Mouse (Mus musculus) lung, postnatal 4 days (tissue): ENCODE data around the gene Rtf1.

Experiments
- DNase-seq, 2 experiments: peaks; one replicate each; pipeline ENCODE4 v3.0.0; 2021

Gene Rtf1

DNA sequence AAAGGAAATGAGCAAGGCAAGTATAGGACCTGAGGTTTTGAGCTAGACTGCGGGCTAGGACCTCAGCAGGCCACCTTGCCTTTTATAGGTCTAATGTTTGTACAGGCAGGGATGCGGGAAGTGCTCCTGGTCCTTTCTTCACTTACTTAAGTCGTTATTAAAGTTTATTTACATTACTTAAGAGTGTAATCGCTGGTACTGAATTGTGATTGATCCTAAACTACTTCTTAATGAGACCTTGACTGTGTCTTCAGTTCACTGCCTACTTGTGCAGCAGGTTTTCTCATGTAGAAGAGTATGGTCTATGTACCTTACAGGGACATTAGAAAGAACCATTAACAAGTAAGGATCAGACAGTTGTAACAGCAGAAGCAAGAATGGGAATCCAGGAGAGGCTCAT is 55.9 kb downstream of the Rtf1 start:
- no peak for DNase-seq

DNA sequence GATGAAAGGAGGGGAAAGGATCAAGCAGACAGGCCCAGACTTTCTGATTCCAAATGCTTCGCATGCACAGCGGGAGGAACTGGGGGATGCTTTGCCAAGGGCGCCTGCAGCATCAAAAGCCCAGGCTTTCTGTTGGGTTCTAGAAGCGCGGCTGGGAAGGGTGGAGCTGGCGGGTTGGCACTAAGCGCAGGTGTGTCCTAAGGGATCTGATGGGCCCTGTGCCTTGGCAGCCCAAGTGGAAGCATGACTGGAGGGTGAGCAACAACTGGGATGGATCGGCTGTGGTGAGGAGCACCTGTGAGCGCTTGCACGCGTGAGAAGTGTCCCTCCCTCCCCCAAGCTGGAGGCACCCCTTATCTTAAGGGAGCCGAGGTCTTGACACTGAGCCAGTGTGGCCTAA is 62.3 kb downstream of the Rtf1 start:
- DNase-seq: no peak

DNA sequence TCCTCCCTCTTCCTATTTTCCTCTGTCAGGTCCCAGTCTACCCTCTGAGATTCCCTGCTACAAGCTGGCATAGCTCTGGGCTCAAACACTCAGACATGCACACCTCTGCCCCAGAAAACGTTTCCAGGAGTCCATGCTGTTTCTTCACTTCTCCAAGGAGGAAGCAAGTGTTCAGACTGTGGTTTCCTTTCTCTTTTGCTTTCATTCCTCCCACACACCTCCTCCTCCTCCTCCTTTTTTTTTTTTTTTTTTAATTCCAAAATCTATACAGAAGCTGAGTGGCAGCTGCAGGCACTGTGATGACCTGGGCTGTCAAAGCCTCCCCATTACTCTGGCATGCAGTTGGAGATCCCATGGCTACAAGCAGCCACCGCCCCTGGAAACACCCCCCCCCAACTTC is 65.7 kb downstream of the Rtf1 start:
- DNase-seq: no peak

DNA sequence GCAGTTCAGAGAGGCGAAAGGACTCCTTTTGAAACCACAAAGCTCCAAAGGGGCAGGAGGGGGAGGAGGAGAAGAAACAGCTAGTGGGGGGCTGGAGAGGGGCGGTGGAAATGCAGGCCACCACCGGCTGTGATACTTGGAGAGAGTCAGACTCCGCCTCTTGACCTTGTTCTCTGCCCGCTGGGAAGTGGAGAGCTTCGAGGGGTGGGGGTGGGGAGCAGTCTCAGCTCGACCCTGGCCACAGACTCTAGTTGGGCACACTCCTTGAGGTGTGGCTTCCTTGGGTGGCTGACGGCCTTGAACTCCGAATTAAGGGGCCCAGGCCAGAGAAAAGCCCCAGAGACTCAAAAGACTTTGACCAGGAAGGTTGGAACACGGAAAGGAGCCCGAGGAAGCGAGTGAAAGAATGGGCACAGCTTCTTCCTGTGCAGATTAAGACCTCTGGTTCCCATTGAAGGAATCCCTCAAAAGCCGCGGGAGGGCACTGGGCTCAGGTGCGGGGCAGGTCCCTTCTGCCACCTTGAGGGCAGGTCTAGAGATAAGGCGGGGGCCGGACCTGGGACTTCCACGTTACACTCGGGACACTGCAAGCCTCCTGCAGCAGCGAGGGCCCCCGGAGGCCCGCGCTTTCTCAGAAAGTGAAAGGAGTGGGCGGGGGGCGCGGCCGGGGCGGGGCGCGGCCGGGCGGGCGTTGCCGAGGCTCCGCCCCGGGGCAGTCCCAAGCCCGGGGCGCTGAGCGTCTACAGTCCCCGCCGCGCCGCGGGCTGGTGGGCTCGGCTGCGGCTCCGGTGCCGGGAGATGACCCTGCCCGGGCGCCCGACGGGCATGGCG is 66.9 kb downstream of the Rtf1 start, which contains the start of gene Itpka:
TSS of gene Itpka (plus strand) at position 757 of the 831 bp plus-strand sequence.
- DNase-seq: peak; percentile 71 to 75

DNA sequence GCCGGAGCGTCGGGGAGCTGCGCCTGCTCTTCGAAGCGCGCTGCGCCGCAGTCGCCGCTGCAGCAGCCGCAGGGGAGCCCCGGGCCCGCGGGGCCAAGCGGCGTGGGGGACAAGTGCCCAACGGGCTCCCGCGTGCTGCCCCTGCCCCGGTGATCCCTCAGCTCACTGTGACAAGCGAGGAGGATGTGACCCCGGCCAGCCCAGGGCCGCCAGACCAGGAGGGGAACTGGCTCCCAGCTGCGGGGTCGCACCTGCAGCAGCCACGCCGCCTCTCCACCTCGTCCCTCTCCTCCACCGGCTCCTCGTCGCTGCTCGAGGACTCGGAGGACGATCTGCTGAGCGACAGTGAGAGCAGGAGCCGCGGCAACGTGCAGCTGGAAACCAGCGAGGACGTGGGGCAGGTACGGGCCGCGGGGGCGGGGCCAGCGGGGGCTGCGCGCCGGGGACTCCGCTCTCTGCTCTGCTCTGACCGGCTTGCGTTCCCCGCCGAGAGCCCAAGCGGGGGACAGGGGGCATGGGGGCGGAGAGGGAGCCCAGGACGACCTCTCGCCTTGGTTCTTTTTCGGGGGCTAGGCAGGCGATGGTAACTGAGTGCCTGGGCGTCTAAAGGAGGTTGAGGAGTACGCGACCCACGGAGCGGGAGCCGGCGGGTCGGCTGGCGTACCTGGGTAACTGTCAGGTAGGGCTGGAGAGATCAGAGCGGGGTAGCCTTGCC is 67.8 kb downstream of the Rtf1 start:
- peak; percentile 43 to 52 for DNase-seq

DNA sequence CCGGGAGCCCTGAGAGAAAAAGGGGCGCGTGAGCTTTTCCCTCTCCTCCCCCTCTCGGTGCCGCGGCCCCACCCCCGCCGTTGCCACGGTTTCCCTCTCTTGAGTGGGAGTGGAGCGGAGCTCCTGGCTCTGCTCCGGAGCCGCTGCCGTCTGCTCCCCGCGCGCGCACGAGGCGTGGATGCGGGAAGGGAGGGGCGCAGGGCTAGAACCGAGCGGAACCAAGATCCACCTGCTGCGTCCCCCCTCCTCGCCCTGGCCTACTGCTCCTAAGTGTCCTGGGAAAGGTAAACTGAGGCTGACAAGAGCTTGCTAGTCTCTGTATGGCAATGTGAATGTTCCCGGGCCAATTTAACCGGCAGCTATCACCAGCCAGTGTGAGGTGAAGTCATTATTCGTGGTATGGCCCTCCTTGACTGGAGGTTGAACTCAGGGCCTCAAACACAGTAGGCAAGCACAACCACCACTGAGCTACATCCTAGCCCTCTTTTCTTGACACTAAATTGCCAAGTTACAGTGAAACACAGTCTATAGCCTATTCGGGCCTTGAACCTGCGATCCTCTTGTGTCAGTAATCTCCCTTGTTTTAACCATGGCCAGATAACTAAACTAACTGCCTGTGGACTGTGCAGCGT is 68.4 kb downstream of the Rtf1 start:
- no peak for DNase-seq

DNA sequence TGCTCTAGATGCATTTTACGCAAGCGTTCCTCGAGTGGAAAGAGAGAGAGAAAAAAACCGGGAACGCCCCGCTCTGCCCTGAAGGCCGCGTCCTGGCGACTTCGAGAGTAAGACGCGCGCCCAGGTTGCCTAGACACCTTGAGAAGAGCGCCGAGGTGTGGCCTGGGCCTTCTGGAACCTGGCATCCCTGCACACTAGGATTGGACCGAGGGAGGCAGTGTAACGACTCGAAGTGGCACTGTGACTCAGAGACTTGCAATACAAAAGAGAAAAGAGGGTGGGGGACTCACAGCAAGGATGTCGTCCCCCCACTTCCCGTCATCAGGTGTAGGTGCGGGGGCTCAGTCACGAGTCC is 68.9 kb downstream of the Rtf1 start:
- DNase-seq: peak; percentile 34 to 53

DNA sequence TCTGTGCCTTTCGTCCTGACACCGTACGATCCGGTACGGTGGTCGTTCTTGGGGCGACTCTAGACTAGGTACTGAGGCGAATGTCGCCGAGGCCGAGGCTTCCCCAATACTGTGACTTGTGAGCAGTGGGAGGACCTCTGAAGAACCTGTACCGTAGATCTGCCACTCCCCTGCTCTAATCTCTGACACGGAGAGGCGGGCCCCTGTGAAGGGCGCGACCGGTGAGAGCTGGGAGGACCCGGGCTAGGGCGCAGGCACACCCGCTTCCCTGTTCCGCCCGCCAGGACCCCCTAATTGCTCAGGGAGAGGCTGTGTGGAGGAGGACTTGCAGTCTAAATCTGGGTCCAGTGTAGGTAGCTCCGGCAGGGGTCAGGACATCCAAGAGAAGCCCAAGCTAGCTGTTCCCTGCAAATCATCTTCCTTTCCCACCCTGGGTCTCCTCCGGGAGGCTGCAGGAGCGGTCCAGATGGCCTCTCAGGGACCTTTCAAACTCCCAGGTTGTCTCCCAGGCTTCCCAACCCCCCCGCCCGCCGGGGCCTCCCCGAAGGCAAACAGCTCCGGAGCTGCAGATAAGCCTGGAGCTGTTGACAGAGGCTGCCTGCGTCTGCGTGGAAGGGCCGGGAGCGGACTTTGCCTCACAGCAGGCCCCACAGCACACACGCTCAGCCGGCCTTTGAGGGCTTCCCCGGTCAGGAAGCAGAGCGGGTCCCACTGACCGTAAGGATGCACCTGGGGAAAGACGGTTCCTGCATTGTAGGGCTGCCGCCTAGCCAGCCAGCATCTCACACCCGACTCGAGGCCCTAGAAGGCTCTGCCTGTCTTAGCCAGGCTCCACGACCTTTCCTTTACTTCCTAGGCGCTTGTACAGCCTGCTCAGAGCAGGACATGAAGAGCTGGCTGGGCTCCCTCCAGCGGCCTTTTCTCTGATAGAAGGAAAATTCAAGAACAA is 69.6 kb downstream of the Rtf1 start:
- peak; percentile 35 to 50 for DNase-seq

DNA sequence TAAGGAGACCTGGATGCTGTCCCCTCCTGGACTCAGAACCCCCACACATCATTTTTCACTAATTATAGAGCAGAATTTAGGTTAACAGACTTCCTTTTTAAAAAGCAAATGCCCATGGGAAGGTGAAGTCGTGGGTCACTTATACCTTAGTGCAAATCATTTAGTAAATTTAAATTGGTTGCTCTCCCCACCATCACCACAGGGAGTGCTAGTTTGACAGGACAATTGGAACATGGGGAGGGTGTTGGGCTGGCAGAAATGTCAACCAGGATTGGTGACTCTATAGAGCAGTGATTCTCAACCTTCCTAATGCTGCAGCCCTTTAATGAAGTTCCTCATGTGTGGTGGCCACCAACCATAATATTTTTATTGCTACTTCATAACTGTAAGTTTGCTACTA is 70.4 kb downstream of the Rtf1 start:
- DNase-seq: peak in 1 of 2 experiments; percentile 34

DNA sequence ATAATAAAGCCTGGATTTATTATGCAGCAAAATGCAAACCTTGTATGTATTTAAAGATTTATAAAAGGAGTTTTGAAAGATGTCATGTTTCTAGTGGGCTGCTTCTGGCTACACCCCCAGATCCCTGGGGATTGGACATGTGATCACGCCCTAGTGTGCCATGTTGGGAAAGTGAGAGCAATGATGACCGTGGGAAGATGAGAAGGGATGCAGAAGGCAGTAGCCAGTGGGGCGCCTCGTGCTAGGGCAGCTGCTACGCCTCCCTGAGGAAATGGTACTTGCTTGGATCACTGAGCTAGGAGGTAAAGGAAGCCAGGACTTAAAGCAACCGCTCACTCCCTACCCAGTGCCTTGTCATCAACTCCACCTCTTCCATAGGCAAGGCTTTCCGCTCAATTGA is 72.7 kb downstream of the Rtf1 start:
- DNase-seq: no peak

DNA sequence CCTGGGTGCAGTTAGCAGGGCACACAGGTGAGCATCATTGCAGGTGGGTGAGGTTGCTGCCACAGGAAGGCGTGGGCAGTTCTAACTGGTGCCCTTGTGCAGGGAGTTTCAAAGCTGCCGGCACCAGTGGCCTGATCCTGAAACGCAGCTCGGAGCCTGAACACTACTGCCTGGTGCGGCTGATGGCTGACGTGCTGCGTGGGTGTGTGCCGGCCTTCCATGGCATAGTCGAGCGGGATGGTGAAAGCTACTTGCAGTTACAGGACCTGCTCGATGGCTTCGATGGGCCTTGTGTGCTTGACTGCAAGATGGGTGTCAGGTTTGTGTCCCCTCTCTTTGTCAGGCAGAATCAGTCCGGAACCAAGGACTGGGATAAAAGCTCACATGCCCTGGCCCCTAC is 74.4 kb downstream of the Rtf1 start:
- no peak for DNase-seq

DNA sequence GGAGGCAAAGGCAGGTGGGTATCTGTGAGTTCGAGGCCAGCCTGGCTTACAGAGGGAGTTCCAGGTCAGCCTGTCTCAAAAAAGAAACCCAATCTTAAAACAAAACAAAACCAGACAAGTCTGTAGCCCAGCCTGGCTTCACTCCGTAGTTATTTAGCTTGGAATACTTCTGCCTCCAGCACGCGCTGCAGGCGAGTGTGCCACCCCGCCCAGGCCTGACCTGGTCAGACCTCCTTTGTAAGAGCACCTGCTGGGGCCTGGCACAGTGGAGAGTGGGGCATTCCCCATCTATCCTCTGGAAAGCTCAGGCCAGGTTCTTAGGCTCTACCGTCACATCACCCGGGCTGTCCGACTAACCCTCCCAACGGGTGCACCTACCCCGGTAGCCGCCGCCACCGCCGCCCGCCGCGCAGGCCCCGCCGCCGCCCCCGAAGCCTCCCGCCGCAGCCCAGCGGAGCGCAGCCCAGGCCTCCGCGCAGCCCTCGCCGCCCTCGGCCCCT is 82.8 kb downstream of the Rtf1 start:
- no peak for DNase-seq

DNA sequence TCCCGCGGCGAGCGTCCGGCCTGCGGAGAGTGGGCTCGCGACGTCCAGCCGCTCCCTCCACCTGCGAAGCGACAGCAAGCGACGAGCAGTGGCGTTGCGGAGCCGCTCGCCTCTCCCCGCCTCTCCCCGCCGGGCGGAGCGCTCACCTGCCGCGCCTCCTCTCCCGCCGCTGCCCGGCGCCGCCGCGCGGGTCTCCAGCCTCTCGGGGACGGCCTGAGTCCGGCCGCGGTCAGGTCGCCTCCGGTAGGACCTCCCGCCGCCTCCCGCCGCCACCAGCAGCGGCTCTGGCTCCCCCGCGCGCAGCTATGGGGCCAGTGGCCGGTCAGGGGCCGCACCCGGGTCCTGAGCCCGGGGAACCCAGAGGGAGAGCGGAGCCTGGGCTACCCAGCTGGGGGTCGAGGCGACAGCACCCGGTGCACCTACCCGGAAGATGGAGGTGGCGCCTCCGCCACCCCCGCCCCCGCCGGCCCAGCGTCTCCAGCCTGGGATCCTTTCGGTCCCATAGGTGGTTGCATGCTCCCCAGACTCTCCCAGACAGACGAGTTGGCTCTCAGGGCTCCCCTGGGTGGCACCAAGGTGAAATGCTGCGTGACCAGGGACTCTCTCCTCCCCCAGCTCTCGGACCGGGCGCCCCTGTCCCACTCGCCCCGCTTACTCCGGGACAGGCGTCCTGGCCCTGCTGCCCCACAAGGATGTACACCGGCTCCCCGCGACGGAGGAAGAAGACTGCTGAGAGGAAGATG is 83.4 kb downstream of the Rtf1 start:
- DNase-seq: peak; percentile 46 to 54

DNA sequence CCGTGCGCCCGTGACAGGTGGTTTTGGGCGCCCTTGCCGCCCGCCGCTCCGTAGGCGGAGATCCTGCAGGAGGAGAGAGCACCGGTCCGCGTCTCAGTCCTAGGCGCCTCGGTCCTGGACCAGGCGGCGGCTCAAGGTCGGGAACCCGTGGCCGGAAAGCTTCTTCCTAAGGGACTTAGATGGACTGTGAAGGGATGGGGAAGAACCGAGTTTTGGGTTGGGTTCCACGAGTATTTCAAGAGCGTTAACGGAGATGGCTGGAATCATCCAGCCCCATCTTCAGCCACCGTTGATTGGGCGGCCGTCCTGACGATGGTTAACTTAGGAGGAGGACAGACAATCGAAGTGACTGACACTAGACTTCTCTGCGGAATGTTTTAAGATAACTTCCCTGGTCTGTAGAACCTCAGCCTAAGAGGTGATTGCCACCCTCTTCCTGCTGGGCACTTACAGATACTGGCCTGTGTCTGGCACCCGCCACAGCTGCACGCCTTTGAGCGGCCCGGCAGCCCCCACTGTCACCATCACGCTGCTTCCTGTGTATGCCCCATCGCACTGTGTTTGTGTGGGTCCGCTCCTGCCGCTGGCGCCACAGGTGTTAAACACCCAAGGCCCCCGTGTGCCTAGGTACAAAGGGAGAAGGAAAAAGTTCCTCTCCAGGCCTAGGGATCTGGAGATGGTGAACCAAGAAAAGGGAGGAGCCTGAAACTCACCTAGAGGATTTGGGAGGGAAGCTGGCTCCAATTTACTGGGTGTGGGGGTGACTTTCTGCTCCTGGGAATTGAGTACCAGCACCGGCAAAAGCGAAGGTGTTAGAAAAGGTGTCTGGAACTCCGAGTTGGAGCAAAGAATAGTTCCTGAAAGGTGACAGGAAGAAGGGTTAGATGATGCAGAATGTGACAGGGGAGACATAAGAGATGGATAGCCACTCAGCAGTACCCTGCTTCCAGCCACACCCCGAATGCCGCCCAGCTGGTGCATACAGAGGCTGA is 84.3 kb downstream of the Rtf1 start:
- no peak for DNase-seq

DNA sequence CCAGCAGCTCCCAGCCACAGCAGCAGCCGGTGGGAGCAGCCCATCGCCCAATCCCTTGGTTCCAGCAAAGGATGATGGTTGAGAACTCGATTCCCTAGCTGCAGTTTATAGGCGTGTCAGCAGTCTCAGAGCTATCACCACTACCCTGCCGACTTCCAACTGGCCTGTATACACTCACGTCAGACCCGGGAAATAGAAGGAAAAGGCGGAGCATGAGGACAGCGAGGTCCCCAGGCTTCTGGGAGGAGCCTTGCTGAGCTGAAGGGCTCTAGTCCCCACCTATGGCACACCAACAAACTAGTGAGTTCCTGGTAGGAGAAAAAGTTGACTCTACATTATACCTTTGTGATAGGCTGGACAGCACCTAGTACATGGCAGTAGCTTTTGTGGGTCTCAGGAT is 85.4 kb downstream of the Rtf1 start, which contains the start of gene Ltk:
TSS of gene Ltk (minus strand) at position 181 of the 400 bp plus-strand sequence.
- no peak for DNase-seq

DNA sequence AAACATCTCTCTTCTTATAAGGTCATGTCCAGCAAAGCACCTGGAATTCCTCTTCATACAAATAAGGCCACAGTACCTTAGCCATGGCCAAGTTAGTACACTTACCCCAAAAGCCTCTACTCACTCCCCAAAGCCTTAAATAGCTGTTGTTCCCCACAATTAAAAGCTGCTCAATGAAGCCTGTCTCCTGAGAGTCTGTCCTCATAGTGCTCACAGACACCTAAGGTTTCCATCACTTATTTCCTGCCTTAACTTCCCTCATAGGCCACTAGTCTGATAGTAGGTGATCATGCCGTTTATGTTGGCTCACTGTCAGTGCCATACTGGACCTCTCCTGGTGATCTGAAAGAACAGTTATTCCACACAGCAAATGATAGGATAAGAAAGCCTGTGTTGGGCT is 87.4 kb downstream of the Rtf1 start:
- no peak for DNase-seq

DNA sequence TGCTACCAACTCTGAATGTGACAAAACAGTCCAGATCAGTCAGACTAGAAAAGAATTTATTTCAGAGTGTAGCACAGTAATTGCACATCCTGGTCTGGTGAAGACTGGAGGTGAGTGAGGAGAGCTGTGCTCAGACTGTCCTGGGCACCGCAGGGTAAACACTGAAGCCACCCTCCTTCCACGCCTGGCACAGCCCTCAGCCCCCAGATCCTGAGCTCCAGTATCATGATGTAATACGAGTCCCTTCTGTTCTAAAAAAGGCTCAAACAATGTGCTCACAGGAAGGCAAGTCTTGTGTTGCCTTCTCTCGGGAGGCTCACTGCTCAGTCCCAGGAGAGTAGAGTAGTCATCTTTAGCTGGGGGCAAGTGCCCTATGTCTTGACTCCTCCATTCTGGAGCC is 89.1 kb downstream of the Rtf1 start:
- no peak for DNase-seq

DNA sequence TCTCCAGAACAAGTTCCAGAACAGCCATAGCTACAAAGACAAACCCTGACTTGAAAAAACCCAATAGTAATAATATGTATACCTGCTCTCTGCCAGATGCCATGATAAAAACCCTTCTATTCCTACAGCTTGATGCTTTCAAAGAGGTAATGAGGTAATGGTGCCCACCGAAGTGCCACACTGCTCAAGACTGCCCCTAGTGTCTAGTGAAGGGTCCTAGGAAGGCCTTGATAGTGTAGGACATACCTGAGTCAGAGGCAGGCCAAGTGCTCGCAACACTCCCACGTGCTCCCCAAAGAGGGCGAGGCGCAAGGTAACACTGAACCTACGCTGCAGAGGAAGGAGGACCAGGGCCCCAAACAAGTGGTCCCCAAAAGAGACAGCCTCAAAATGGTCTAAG is 92.4 kb downstream of the Rtf1 start:
- DNase-seq: no peak
